Mouse (Mus musculus): ENCODE results near the gene Ap5z1. TPM values are rescaled to one million over a fixed set of nuclear protein-coding genes. Genes with fewer than 3 reads are reported as not detected.

Ap5z1 gene
- total and polyA plus RNA-seq, 2 experiments from 2014 or later: 3.9 to 8.2 TPM

GRCm38 (mm10) chr5:142424627-142425349, 39.0 kb upstream of the Ap5z1 start:
- Histone ChIP-seq H3K27me3 (ENCODE audit: control insufficient read depth, insufficient read depth, low read length) (no peaks in the 10 kb centered on the region), H3K27ac (ENCODE audit: low read depth) (peak overlapping the region; percentile 89), H3K9me3 (replicated peaks; ENCODE audit: control insufficient read depth, low read length) (no peaks in the 10 kb centered on the region), H3K4me1 (ENCODE audit: control insufficient read depth, insufficient read depth) (peaks cover 56% of the 10 kb centered on the region), H3K4me2 (ENCODE audit: low read depth, low read length) (peak overlapping the region; percentile 21), H3K9ac (replicated peaks; ENCODE audit: low read depth, low read length) (no peak overlapping the region), H3K4me3 (ENCODE audit: low read depth, low read length) (no peak overlapping the region), H3K36me3 (replicated peaks; ENCODE audit: control insufficient read depth, insufficient read depth, low read length) (no peaks in the 10 kb centered on the region)
- WGBS: 17% methylated on average over 13 of the region's 13 CpGs
- no peak for TF ChIP-seq EP300 (IDR thresholded peaks at IDR 0.05; ENCODE audit: low read depth)
- TF ChIP-seq CTCF (IDR thresholded peaks at IDR 0.05; ENCODE audit: low read depth): 0 out of 2 replicates have a peak, but pooled peaks have one; percentile 4
- ATAC-seq (ENCODE audit: insufficient read depth, low read depth) (peak; percentile 80), DNase-seq (ENCODE audit: low spot score) (peak; percentile 85)

DNA sequence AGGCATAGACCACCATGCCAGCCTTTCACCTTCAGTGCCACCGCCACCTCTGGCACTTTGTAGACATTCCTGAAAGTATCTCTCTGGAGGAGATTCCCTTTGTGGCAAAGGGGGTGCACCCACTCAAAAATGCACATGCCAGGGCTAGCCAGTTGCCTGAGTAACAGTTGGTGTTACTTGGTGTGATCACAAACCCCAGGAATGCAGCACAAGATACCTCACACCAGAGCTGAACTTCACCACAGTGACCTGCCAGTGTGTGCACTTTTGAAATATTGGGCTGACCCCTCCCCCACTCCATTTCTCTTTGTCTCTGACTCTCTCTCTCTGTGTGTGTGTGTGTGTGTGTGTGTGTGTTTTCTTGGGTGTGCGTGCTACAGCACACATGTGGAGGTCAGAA, 37.3 kb upstream of the Ap5z1 start:
- H3K4me2 ChIP-seq (ENCODE audit: low read depth, low read length): no peak overlapping the region
- WGBS: 83% methylated on average over 2 of the region's 2 CpGs
- no peak overlapping the region for H3K9ac ChIP-seq (replicated peaks; ENCODE audit: low read depth, low read length)
- H3K36me3 ChIP-seq (replicated peaks; ENCODE audit: control insufficient read depth, insufficient read depth, low read length): no peaks in the 10 kb centered on the region
- TF ChIP-seq EP300 (IDR thresholded peaks at IDR 0.05; ENCODE audit: low read depth): no peak
- H3K27ac ChIP-seq (ENCODE audit: low read depth): peak overlapping the region; percentile 89
- no peaks in the 10 kb centered on the region for H3K27me3 ChIP-seq (ENCODE audit: control insufficient read depth, insufficient read depth, low read length)
- DNase-seq (ENCODE audit: low spot score) (no peak), ATAC-seq (ENCODE audit: insufficient read depth, low read depth) (no peak)
- no peaks in the 10 kb centered on the region for H3K9me3 ChIP-seq (replicated peaks; ENCODE audit: control insufficient read depth, low read length)
- peaks cover 50% of the 10 kb centered on the region for H3K4me1 ChIP-seq (ENCODE audit: control insufficient read depth, insufficient read depth)
- no peak overlapping the region for H3K4me3 ChIP-seq (ENCODE audit: low read depth, low read length)

GRCm38 (mm10) chr5:142427876-142428275, 35.9 kb upstream of the Ap5z1 start:
- Histone ChIP-seq H3K9me3 (replicated peaks; ENCODE audit: control insufficient read depth, low read length) (no peaks in the 10 kb centered on the region), H3K27me3 (ENCODE audit: control insufficient read depth, insufficient read depth, low read length) (no peaks in the 10 kb centered on the region), H3K36me3 (replicated peaks; ENCODE audit: control insufficient read depth, insufficient read depth, low read length) (no peaks in the 10 kb centered on the region), H3K27ac (ENCODE audit: low read depth) (peak overlapping the region; percentile 52), H3K9ac (replicated peaks; ENCODE audit: low read depth, low read length) (no peak overlapping the region), H3K4me3 (ENCODE audit: low read depth, low read length) (no peak overlapping the region), H3K4me2 (ENCODE audit: low read depth, low read length) (no peak overlapping the region), H3K4me1 (ENCODE audit: control insufficient read depth, insufficient read depth) (peaks cover 57% of the 10 kb centered on the region)
- TF ChIP-seq CTCF (IDR thresholded peaks at IDR 0.05; ENCODE audit: low read depth) (no peak), EP300 (IDR thresholded peaks at IDR 0.05; ENCODE audit: low read depth) (no peak)
- 68% methylated on average over 10 of the region's 10 CpGs for WGBS
- ATAC-seq (ENCODE audit: insufficient read depth, low read depth) (peak; percentile 19), DNase-seq (ENCODE audit: low spot score) (no peak)

- DNase-seq (ENCODE audit: low spot score) (no peak), ATAC-seq (ENCODE audit: insufficient read depth, low read depth) (no peak)
- H3K4me2 ChIP-seq (ENCODE audit: low read depth, low read length): no peak overlapping the region
- H3K4me3 ChIP-seq (ENCODE audit: low read depth, low read length): no peak overlapping the region
- H3K9ac ChIP-seq (replicated peaks; ENCODE audit: low read depth, low read length): no peak overlapping the region
- peak overlapping the region; percentile 52 for H3K27ac ChIP-seq (ENCODE audit: low read depth)
- peaks cover 57% of the 10 kb centered on the region for H3K4me1 ChIP-seq (ENCODE audit: control insufficient read depth, insufficient read depth)
- no peaks in the 10 kb centered on the region for H3K9me3 ChIP-seq (replicated peaks; ENCODE audit: control insufficient read depth, low read length)
- no peaks in the 10 kb centered on the region for H3K36me3 ChIP-seq (replicated peaks; ENCODE audit: control insufficient read depth, insufficient read depth, low read length)
- WGBS: 65% methylated on average over 6 of the region's 6 CpGs
- TF ChIP-seq CTCF (IDR thresholded peaks at IDR 0.05; ENCODE audit: low read depth) (no peak), EP300 (IDR thresholded peaks at IDR 0.05; ENCODE audit: low read depth) (no peak)
- no peaks in the 10 kb centered on the region for H3K27me3 ChIP-seq (ENCODE audit: control insufficient read depth, insufficient read depth, low read length)
Measured at GRCm38 (mm10) chr5:142428691-142429090, 35.1 kb upstream of the Ap5z1 start.

DNA sequence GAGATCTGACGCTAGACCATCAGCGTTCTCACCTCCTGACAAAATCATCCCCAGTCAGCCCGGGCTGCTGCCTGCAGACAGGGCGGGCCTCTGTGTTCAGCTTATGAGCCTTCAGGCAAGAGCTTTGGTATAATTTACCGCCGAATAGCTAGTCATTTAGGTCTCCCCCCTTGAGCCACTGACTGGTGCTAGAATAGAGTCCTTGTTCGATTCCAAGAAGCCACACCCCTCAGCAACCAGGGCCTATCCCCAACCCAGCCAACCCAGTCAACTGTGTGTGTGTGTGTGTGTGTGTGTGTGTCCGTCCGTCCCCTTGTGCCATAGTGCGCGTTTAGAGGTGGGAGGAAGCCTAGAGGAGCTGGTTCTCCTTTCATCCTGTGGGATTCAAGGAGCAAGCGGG, 32.7 kb upstream of the Ap5z1 start:
- WGBS: 81% methylated on average over 12 of the region's 12 CpGs
- no peaks in the 10 kb centered on the region for H3K27me3 ChIP-seq (ENCODE audit: control insufficient read depth, insufficient read depth, low read length)
- peaks cover 12% of the 10 kb centered on the region for H3K36me3 ChIP-seq (replicated peaks; ENCODE audit: control insufficient read depth, insufficient read depth, low read length)
- no peak overlapping the region for H3K4me3 ChIP-seq (ENCODE audit: low read depth, low read length)
- ATAC-seq (ENCODE audit: insufficient read depth, low read depth) (no peak), DNase-seq (ENCODE audit: low spot score) (no peak)
- H3K9me3 ChIP-seq (replicated peaks; ENCODE audit: control insufficient read depth, low read length): no peaks in the 10 kb centered on the region
- H3K4me1 ChIP-seq (ENCODE audit: control insufficient read depth, insufficient read depth): peaks cover 35% of the 10 kb centered on the region
- H3K9ac ChIP-seq (replicated peaks; ENCODE audit: low read depth, low read length): no peak overlapping the region
- no peak overlapping the region for H3K4me2 ChIP-seq (ENCODE audit: low read depth, low read length)
- no peak for TF ChIP-seq EP300 (IDR thresholded peaks at IDR 0.05; ENCODE audit: low read depth)
- no peak for TF ChIP-seq CTCF (IDR thresholded peaks at IDR 0.05; ENCODE audit: low read depth)
- H3K27ac ChIP-seq (ENCODE audit: low read depth): no peak overlapping the region
